Mouse (Mus musculus) hindbrain, embryonic 15.5 days (tissue): Measurements from ENCODE around the gene Ccdc134. TPM values are rescaled to one million over a fixed set of nuclear protein-coding genes. Genes with fewer than 3 reads are reported as not detected.

Experiments
- ATAC-seq: fragments of 200-750 bp; cut with Nextera tagmentation; 2 replicates; pipeline ENCODE4 v1.8.0; 2017; ENCODE audit warnings: low read depth, moderate number of reproducible peaks, moderate TSS enrichment; ENCODE audit not compliant: low FRiP score
- H3K27ac ChIP-seq: fragments of 300-500 bp; sonication (generic); replicated peaks from 2 replicates; pipeline ENCODE4 v1.5.1; 2015; ENCODE audit warnings: mild to moderate bottlenecking, inconsistent platforms
- H3K27me3 ChIP-seq: fragments of 300-500 bp; sonication (generic); 2 replicates; pipeline ENCODE4 v1.6.1; 2015; ENCODE audit warnings: control low read depth, inconsistent platforms
- H3K36me3 ChIP-seq: fragments of 300-500 bp; sonication (generic); 2 replicates; pipeline ENCODE4 v1.6.1; 2015; ENCODE audit warnings: control low read depth, inconsistent platforms
- H3K4me1 ChIP-seq: fragments of 300-500 bp; sonication (generic); replicated peaks from 2 replicates; pipeline ENCODE4 v1.6.1; 2015; ENCODE audit warnings: control low read depth, inconsistent platforms
- H3K4me2 ChIP-seq: fragments of 300-500 bp; sonication (generic); 2 replicates; pipeline ENCODE4 v1.6.1; 2015; ENCODE audit warnings: moderate library complexity, mild to moderate bottlenecking, inconsistent platforms
- H3K4me3 ChIP-seq: fragments of 300-500 bp; sonication (generic); 2 replicates; pipeline ENCODE4 v1.5.1; 2015; ENCODE audit warnings: mild to moderate bottlenecking, inconsistent platforms
- H3K9ac ChIP-seq: fragments of 300-500 bp; sonication (generic); 2 replicates; pipeline ENCODE4 v1.6.1; 2015; ENCODE audit warnings: inconsistent platforms
- H3K9me3 ChIP-seq: fragments of 300-500 bp; sonication (generic); 2 replicates; pipeline ENCODE4 v1.6.1; 2016; ENCODE audit warnings: control low read depth, inconsistent platforms
- WGBS: fragments of 180-500 bp; shearing (Covaris S2); methylation state at CpG from one replicate; pipeline ENCODE4 v1.1.7; 2015; 5-methylcytosine and 5-hydroxymethylcytosine counted together
- polyA plus RNA-seq: library from polyadenylated mRNA; unstranded; fragments of >200 nt; fragmentation: Nextera tagmentation; extraction: Ambion mirVana; gene quantifications from 2 replicates; pipeline ENCODE4 v1.2.1, GENCODE M21; 2015

Ccdc134 gene
- polyA plus RNA-seq, 1 experiment from 2014 or later: 12.0 TPM

DNA sequence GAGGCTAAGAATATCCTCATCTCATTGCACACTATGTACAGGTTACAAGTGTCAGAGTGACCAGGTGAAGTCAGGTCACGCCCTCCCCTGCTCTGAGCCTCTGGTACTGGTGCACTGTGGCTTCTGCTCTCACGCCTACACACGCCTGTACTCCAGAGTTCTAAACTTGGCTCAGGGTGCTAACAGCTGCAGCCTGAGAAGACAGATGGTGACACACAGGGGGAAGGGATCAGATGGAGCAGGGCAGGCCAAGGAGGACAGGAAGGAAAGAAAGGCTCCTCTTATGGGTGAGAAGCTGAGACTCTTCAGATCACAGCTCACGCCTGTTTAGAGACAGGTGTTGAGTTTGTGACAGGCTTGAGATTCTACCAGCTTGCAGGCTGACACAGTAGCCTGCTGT is 7.7 kb downstream of the Ccdc134 start:
- no peak overlapping the region for H3K27ac ChIP-seq
- H3K9ac ChIP-seq: no peak overlapping the region
- H3K4me2 ChIP-seq: no peak overlapping the region
- ATAC-seq: no peak; the same call in 1 of the 2 replicates
- WGBS: 85% methylated on average over 4 of the region's 4 CpGs
- no peaks in the 10 kb centered on the region for H3K4me1 ChIP-seq
- no peak overlapping the region for H3K4me3 ChIP-seq
- H3K9me3 ChIP-seq: no peaks in the 10 kb centered on the region
- H3K36me3 ChIP-seq: no peaks in the 10 kb centered on the region
- no peaks in the 10 kb centered on the region for H3K27me3 ChIP-seq

DNA sequence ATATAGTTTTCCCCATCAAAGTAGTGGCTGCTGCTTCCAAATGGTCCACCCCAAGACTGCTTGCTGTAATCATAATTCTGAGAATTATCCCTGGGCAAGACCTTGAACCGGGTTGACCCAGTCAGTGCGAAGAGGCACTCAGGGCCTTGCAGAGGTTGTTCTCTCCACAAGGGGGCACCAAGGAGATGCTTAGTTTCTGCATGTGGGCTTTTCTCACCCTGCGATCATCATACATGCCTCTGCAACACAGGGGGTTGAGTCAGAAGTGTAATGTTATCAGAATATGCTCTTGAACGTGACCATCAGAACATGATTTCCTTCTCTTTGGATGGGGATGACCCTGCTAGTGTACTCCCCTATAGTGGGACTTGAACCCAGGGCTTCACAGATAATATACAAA is 10.8 kb downstream of the Ccdc134 start:
- no peaks in the 10 kb centered on the region for H3K4me1 ChIP-seq
- WGBS: 56% methylated on average over 4 of the region's 4 CpGs
- no peaks in the 10 kb centered on the region for H3K27me3 ChIP-seq
- no peaks in the 10 kb centered on the region for H3K9me3 ChIP-seq
- no peak overlapping the region for H3K4me2 ChIP-seq
- H3K36me3 ChIP-seq: no peaks in the 10 kb centered on the region
- no peak overlapping the region for H3K27ac ChIP-seq
- no peak for ATAC-seq
- no peak overlapping the region for H3K9ac ChIP-seq
- H3K4me3 ChIP-seq: no peak overlapping the region

DNA sequence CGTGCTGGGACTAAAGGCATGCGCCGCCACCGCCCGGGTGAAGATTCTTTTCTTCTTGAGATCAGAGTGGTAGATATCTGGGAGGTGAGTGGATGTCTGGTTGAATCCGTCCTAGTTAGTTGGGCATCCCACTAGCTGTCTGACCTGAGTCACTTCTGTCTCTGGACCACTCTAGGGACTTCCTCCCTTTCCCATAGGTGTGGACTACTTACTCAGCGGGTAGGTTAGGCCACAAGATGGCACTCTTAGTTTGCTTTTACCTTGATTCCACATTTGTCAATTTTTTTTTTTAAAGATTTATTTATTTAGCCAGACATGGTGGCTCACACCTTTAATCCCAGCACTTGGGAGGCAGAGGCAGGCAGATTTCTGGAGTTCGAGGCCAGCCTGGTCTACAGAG is 11.5 kb downstream of the Ccdc134 start:
- no peaks in the 10 kb centered on the region for H3K36me3 ChIP-seq
- no peak for ATAC-seq
- H3K4me2 ChIP-seq: no peak overlapping the region
- WGBS: 88% methylated on average over 8 of the region's 8 CpGs
- no peaks in the 10 kb centered on the region for H3K9me3 ChIP-seq
- no peak overlapping the region for H3K9ac ChIP-seq
- H3K4me3 ChIP-seq: no peak overlapping the region
- H3K27me3 ChIP-seq: no peaks in the 10 kb centered on the region
- H3K27ac ChIP-seq: no peak overlapping the region
- H3K4me1 ChIP-seq: 0 out of 2 replicates have a peak, but pooled peaks cover 5% of the 10 kb centered on the region

DNA sequence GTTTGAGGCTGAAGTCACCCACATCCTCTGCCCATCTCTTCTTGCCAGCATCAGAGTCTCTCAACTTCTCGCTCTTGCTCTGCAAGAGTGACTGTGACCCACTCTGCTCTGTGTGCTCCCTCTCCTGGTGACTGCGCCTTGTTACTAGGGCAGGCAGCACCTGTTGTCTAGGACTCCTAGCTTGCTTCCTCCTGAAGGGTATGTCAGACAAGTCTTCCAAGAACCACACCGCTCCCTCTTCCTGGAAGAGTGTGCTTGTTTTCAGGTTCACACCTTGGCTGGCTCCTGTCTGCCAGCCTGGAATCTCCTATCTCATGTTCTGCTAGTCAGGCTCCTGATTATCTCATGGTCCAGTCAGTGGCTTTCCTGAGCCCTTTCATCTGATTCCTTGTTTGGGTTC is 12.6 kb downstream of the Ccdc134 start:
- no peak overlapping the region for H3K4me2 ChIP-seq
- no peaks in the 10 kb centered on the region for H3K36me3 ChIP-seq
- WGBS: 83% methylated on average over 3 of the region's 3 CpGs

DNA sequence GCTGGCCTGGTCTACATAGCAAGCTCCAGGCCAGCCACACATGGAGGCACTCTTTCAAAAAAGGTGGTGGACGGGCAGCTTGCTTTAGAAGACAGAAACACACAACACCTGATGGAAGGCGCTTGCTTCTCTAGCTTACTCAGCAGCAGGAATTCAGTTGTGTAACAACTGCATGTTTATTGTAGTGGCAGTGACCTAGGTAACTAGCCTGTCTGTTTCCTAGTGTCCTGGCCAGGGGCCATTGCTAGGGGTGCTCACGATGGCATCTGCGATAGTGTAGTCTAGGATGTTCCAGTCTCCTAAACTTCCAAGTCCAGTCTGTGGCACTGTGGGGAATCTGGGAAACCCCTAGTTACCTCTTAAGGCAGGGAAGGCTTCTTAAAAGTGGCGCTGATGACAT is 16.4 kb downstream of the Ccdc134 start:
- Histone ChIP-seq H3K4me2 (no peak overlapping the region), H3K9ac (no peak overlapping the region), H3K36me3 (no peaks in the 10 kb centered on the region), H3K4me1 (peaks cover 28% of the 10 kb centered on the region), H3K27me3 (no peaks in the 10 kb centered on the region), H3K27ac (peak overlapping the region; percentile 98; the same call in 1 of the 2 replicates), H3K9me3 (no peaks in the 10 kb centered on the region), H3K4me3 (no peak overlapping the region)
- ATAC-seq: no peak
- 74% methylated on average over 5 of the region's 5 CpGs for WGBS

More for the DNA sequence above, 12.6 kb downstream of the Ccdc134 start:
- Histone ChIP-seq H3K9ac (no peak overlapping the region), H3K4me1 (peaks cover 6% of the 10 kb centered on the region), H3K27ac (no peak overlapping the region), H3K9me3 (no peaks in the 10 kb centered on the region), H3K4me3 (no peak overlapping the region), H3K27me3 (no peaks in the 10 kb centered on the region)
- no peak for ATAC-seq

DNA sequence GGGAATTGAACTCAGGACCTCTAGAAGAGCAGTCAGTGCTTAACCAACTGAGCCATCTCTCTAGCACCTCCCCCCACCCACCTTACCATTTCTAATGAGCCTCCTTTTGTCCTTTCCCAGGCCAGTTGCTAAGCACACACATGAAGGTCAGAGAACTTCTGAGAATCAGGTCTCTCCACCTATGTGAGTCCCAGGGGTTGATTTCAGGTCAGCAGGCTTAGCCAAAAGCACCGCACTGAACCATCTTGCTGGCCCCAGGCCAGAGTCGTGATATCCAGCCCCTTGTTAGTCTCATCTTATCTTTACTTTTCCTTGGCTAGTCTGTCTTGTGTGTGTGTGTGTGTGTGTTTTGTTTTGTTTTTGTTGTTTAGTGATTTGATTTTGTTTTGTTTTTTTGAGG is 17.7 kb downstream of the Ccdc134 start:
- H3K27ac ChIP-seq: peak overlapping the region; percentile 98
- H3K4me3 ChIP-seq: no peak overlapping the region
- no peaks in the 10 kb centered on the region for H3K27me3 ChIP-seq
- H3K36me3 ChIP-seq: no peaks in the 10 kb centered on the region
- no peaks in the 10 kb centered on the region for H3K9me3 ChIP-seq
- H3K4me2 ChIP-seq: no peak overlapping the region
- no peak for ATAC-seq
- peaks cover 40% of the 10 kb centered on the region for H3K4me1 ChIP-seq
- no peak overlapping the region for H3K9ac ChIP-seq
- WGBS: 48% methylated on average over 2 of the region's 2 CpGs

DNA sequence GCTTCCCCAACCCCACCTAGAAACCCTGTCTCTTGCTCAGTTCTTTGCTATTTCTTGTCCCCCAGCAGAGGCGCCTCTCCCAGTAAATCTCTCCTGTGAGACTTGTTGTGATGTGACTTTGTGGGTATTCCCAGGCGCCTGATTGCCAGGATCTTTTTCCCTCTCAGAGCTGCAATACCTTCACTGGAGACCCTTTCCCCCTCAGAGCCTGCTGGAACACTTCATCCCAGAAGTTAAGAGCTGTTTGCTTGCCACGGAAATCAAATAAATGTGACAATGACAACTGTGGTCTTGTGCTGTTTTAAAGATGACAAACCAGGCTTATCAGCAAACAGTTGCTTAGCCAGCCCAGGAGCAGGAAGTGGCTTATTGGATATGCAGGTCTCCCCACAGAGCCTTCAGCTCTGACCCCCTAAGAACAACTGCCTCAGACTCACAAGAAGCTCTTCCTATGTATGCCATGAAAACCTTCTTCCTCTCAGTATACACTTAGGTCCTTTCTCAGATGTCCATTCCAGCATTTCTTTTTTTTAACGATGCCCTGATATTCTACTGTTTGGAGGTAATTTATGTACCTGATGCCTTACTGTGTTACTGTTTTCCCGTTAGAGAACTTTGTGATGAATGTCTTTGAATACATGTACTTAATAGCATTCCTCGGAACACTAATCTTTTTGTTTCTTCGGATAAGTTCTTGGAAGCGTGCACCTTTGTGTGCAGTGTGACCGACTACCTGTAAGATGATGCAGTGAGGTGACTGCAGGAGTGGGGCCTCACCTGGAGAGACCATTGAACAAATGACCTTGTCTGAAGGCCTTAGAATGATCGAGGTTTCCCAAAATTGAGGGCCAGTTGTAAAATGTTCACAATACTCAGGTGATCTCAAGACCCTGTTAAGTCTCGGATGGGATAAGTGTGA is 18.4 kb downstream of the Ccdc134 start:
- Histone ChIP-seq H3K9me3 (no peaks in the 10 kb centered on the region), H3K27me3 (no peaks in the 10 kb centered on the region), H3K9ac (no peak overlapping the region), H3K4me2 (peak overlapping the region; percentile 48), H3K4me3 (peak overlapping the region; percentile 88), H3K27ac (peak overlapping the region; percentile 98), H3K36me3 (no peaks in the 10 kb centered on the region; the same call in 1 of the 2 replicates), H3K4me1 (peaks cover 45% of the 10 kb centered on the region)
- WGBS: 10% methylated on average over 11 of the region's 11 CpGs
- ATAC-seq: no peak

DNA sequence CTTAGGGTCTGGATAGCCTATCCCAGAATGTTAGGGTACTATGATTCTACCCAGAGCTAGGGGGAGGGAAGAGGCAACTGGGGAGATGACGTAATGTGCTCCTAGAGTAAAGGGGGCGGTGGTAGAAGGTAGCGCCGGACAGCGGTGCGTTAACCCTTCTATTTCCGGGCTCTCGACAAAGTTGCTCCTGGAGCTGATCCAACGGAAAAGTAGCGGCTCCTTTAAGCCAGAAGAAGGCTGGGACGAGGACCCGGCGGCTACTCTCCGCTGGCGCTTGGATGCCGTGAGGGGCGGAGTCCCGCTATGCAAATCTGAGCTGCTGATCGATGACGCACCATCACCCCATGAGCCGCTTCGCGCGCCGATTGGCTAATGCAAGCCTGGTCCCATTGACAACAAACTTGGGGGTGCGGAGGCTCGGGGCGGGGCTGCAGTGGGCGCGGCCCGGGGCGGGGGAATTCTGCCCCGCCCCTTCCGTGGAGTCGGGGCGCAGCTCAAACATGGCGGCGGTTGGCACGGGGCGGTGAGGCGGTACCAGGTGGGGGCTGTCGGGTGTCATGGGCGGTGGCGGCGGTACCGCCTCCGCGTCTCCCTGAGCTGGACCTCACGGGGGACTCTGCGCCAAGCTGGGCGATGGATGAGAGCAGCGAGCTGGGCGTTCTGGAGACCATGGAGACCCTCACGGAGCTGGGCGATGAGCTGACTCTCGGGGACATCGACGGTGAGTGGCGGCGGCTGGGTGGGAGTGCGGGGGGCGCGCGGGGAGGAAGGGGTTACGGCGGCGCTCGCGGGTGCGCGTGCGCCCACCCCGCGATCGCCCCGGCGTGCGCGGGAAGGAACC is 19.3 kb downstream of the Ccdc134 start, which contains the start of gene Srebf2:
Gene Srebf2, plus strand, starts transcription at position 412 of the 841 bp plus-strand sequence.
- H3K4me3 ChIP-seq: peak within 1 kb of the TSS; percentile 88
- H3K27ac ChIP-seq: peak within 1 kb of the TSS; percentile 98
- peak; percentile 98 for ATAC-seq
- H3K9ac ChIP-seq: peak within 1 kb of the TSS; percentile 77
- no peaks in the 10 kb centered on the region for H3K9me3 ChIP-seq
- H3K36me3 ChIP-seq: no peaks in the 10 kb centered on the region; the same call in 1 of the 2 replicates
- no peaks in the 10 kb centered on the region for H3K27me3 ChIP-seq
- peak within 1 kb of the TSS; percentile 89 for H3K4me2 ChIP-seq
- WGBS: under 1% methylated on average over 69 of the region's 79 CpGs
- H3K4me1 ChIP-seq: peaks cover 47% of the 10 kb centered on the region

DNA sequence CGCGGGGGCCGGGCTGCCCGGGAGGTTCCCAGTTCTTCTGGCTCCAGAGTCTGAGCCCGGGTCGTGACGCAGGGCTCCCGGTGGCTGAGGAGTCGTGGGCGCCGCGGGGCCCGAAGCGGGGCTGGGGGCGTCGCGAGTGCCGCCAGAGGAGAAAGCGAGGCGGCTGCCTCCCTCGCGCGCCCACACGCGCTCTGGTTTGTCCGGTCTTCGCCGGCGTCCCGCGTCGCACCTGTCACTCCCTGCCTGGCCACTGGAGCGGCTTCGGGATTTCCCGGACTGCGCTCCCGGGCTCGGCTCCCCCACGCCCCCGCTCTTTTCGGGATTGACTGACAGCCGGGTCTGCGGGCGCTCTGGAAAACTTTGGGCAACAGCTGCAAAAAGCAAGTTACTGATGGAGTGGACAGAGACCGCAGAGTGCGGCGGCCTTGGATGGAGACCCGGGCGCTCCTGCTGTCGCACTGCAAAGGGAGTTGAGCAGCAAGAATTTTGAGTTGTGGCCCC is 19.9 kb downstream of the Ccdc134 start:
- Histone ChIP-seq H3K4me2 (peak overlapping the region; percentile 89), H3K9me3 (no peaks in the 10 kb centered on the region), H3K27ac (peak overlapping the region; percentile 98), H3K4me1 (peaks cover 53% of the 10 kb centered on the region), H3K9ac (peak overlapping the region; percentile 77), H3K4me3 (peak overlapping the region; percentile 88), H3K36me3 (no peaks in the 10 kb centered on the region; the same call in 1 of the 2 replicates), H3K27me3 (no peaks in the 10 kb centered on the region)
- peak; percentile 1; the same call in 1 of the 2 replicates for ATAC-seq
- WGBS: under 1% methylated on average over 48 of the region's 50 CpGs

DNA sequence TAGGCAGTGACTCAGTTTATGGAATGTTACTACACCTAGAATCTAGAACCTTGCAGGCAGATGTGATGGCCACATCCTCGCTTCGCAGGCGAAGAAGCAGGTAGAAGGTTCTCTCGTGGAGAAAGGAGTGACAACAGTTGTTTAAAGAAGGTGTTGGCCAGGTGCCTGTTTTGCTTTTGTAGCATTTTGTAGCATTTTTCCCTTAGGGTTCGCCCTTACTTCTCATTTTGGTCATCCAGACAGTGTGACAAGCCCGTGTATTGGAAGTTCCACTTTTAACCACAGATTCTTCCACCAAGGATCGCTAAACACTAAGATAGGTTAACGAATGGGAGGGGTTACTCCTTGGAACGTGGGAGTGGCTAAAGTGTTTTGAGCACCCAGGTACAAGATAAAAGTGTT is 20.8 kb downstream of the Ccdc134 start:
- H3K4me2 ChIP-seq: peak overlapping the region; percentile 89
- H3K9ac ChIP-seq: peak overlapping the region; percentile 77
- H3K27ac ChIP-seq: peak overlapping the region; percentile 98
- 22% methylated on average over 9 of the region's 9 CpGs for WGBS
- peaks cover 56% of the 10 kb centered on the region for H3K4me1 ChIP-seq
- no peak for ATAC-seq
- H3K4me3 ChIP-seq: peak overlapping the region; percentile 88
- no peaks in the 10 kb centered on the region for H3K9me3 ChIP-seq
- no peaks in the 10 kb centered on the region for H3K27me3 ChIP-seq
- H3K36me3 ChIP-seq: no peaks in the 10 kb centered on the region; the same call in 1 of the 2 replicates

DNA sequence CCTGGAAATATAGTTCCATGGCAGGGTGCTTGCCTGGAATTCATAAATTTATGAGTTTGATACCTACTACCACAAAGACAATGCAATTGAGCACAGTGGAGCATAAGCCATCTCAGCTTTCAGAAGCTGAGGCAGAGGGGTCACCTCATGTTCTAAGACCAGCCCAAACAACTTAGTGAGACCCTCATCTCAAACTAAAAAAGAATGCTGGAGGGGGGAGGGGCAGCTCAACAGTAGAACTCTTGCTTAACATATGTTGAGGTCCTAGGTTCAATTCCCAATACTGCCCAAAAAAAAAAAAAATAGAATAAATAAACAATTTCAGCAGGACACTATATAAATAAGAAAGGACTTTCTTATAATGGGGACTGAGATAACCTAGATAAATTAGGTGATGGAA is 22.3 kb downstream of the Ccdc134 start:
- ATAC-seq: no peak
- Histone ChIP-seq H3K4me1 (peaks cover 57% of the 10 kb centered on the region), H3K4me2 (peak overlapping the region; percentile 89; the same call in 1 of the 2 replicates)

More for the DNA sequence above, 22.3 kb downstream of the Ccdc134 start:
- Histone ChIP-seq H3K27me3 (no peaks in the 10 kb centered on the region), H3K9me3 (no peaks in the 10 kb centered on the region), H3K4me3 (no peak overlapping the region), H3K36me3 (no peaks in the 10 kb centered on the region; the same call in 1 of the 2 replicates), H3K27ac (no peak overlapping the region), H3K9ac (no peak overlapping the region)
